Mouse (Mus musculus) hindbrain, embryonic 16.5 days (tissue): ENCODE results near the gene S100a6. TPM values are rescaled to one million over a fixed set of nuclear protein-coding genes. Genes with fewer than 3 reads are reported as not detected.

Experiments
- ATAC-seq: fragments of 200-750 bp; cut with Nextera tagmentation; 2 replicates; pipeline ENCODE4 v1.8.0; 2017; ENCODE audit warnings: moderate TSS enrichment, moderate library complexity
- H3K27ac ChIP-seq: fragments of 300-500 bp; sonication (generic); 2 replicates; pipeline ENCODE4 v1.5.1; 2014; ENCODE audit warnings: low read depth, mild to moderate bottlenecking, control low read depth, low read length, moderate library complexity
- H3K27me3 ChIP-seq: fragments of 300-500 bp; sonication (generic); replicated peaks from 2 replicates; pipeline ENCODE4 v1.6.1; 2014; ENCODE audit warnings: low read length; ENCODE audit not compliant: control insufficient read depth, insufficient read depth
- H3K36me3 ChIP-seq: fragments of 300-500 bp; sonication (generic); 2 replicates; pipeline ENCODE4 v1.6.1; 2014; ENCODE audit warnings: mild to moderate bottlenecking, low read length, moderate library complexity, mixed read lengths; ENCODE audit not compliant: control insufficient read depth, insufficient read depth
- H3K4me1 ChIP-seq: fragments of 300-500 bp; sonication (generic); 2 replicates; pipeline ENCODE4 v1.6.1; 2014; ENCODE audit warnings: low read depth, low read length; ENCODE audit not compliant: control insufficient read depth, insufficient read depth
- H3K4me2 ChIP-seq: fragments of 300-500 bp; sonication (generic); 2 replicates; pipeline ENCODE4 v1.6.1; 2014; ENCODE audit warnings: mild to moderate bottlenecking, low read length, control low read depth, moderate library complexity
- H3K4me3 ChIP-seq: fragments of 300-500 bp; sonication (generic); 2 replicates; pipeline ENCODE4 v1.5.1; 2014; ENCODE audit warnings: mild to moderate bottlenecking, low read length, control low read depth, moderate library complexity
- H3K9ac ChIP-seq: fragments of 300-500 bp; sonication (generic); 2 replicates; pipeline ENCODE4 v1.6.1; 2014; ENCODE audit warnings: low read depth, mild to moderate bottlenecking, control low read depth, low read length, moderate library complexity
- H3K9me3 ChIP-seq: fragments of 300-500 bp; sonication (generic); 2 replicates; pipeline ENCODE4 v1.6.1; 2014; ENCODE audit warnings: mild to moderate bottlenecking, low read length, moderate library complexity; ENCODE audit not compliant: control insufficient read depth
- WGBS: fragments of 180-500 bp; shearing (Covaris S2); extraction: QIAGEN DNeasy Blood & Tissue Kit; methylation state at CpG from one replicate; pipeline ENCODE4 v1.1.7; 2014; 5-methylcytosine and 5-hydroxymethylcytosine counted together
- polyA plus RNA-seq: library from polyadenylated mRNA; unstranded; fragments of >200 nt; fragmentation: Nextera tagmentation; extraction: Ambion mirVana; gene quantifications from 2 replicates; pipeline ENCODE4 v1.2.1, GENCODE M21; 2015

The S100a6 gene
- polyA plus RNA-seq, 1 experiment from 2014 or later, result 32.1 TPM

- Histone ChIP-seq H3K4me1 (no peaks in the 10 kb centered on the region), H3K36me3 (no peaks in the 10 kb centered on the region), H3K27ac (no peak overlapping the region), H3K4me3 (no peak overlapping the region), H3K27me3 (no peaks in the 10 kb centered on the region), H3K9me3 (no peaks in the 10 kb centered on the region), H3K4me2 (no peak overlapping the region), H3K9ac (no peak overlapping the region)
- ATAC-seq, result peak; percentile 45; the same call in 1 of the 2 replicates
- 28% methylated on average over 5 of the region's 5 CpGs for WGBS
Measured at GRCm38 (mm10) chr3:90585595-90585994, 27.1 kb upstream of the S100a6 start.

GRCm38 (mm10) chr3:90586016-90586643 is 26.6 kb upstream of the S100a6 start:
- no peaks in the 10 kb centered on the region for H3K27me3 ChIP-seq
- H3K27ac ChIP-seq, result no peak overlapping the region
- H3K36me3 ChIP-seq, result no peaks in the 10 kb centered on the region
- WGBS, result 84% methylated on average over 15 of the region's 15 CpGs
- ATAC-seq, result no peak
- H3K4me1 ChIP-seq, result no peaks in the 10 kb centered on the region
- no peak overlapping the region for H3K4me2 ChIP-seq
- no peaks in the 10 kb centered on the region for H3K9me3 ChIP-seq
- H3K4me3 ChIP-seq, result no peak overlapping the region
- H3K9ac ChIP-seq, result no peak overlapping the region

- no peaks in the 10 kb centered on the region for H3K36me3 ChIP-seq
- no peak for ATAC-seq
- H3K27ac ChIP-seq, result no peak overlapping the region
- H3K9me3 ChIP-seq, result no peaks in the 10 kb centered on the region
- no peak overlapping the region for H3K4me3 ChIP-seq
- H3K27me3 ChIP-seq, result no peaks in the 10 kb centered on the region
- no peaks in the 10 kb centered on the region for H3K4me1 ChIP-seq
- no peak overlapping the region for H3K4me2 ChIP-seq
- no peak overlapping the region for H3K9ac ChIP-seq
- WGBS, result 69% methylated on average over 10 of the region's 10 CpGs
Measured at GRCm38 (mm10) chr3:90586906-90587305, 25.8 kb upstream of the S100a6 start.

GRCm38 (mm10) chr3:90587361-90588101 is 25.2 kb upstream of the S100a6 start:
- WGBS, result 88% methylated on average over 14 of the region's 14 CpGs
- no peaks in the 10 kb centered on the region for H3K9me3 ChIP-seq
- no peaks in the 10 kb centered on the region for H3K36me3 ChIP-seq
- H3K9ac ChIP-seq, result no peak overlapping the region
- H3K4me3 ChIP-seq, result no peak overlapping the region
- H3K4me1 ChIP-seq, result no peaks in the 10 kb centered on the region
- no peak overlapping the region for H3K27ac ChIP-seq
- no peaks in the 10 kb centered on the region for H3K27me3 ChIP-seq
- H3K4me2 ChIP-seq, result no peak overlapping the region
- ATAC-seq, result no peak

- H3K4me1 ChIP-seq, result no peaks in the 10 kb centered on the region
- ATAC-seq, result no peak
- WGBS, result 84% methylated on average over 6 of the region's 6 CpGs
Measured at GRCm38 (mm10) chr3:90589390-90589789, 23.3 kb upstream of the S100a6 start.

GRCm38 (mm10) chr3:90589947-90590346 is 22.7 kb upstream of the S100a6 start, which contains the start of gene S100a2:
Gene S100a2 (plus strand): TSS chr3:90590247.
- Histone ChIP-seq H3K9ac (no peak within 1 kb of the TSS), H3K4me3 (no peak within 1 kb of the TSS), H3K27ac (no peak within 1 kb of the TSS), H3K27me3 (no peaks in the 10 kb centered on the region), H3K9me3 (no peaks in the 10 kb centered on the region), H3K36me3 (no peaks in the 10 kb centered on the region), H3K4me2 (no peak within 1 kb of the TSS), H3K4me1 (no peaks in the 10 kb centered on the region)
- WGBS, result 89% methylated on average over 8 of the region's 8 CpGs
- no peak for ATAC-seq

More at GRCm38 (mm10) chr3:90589390-90589789, 23.3 kb upstream of the S100a6 start:
- no peaks in the 10 kb centered on the region for H3K36me3 ChIP-seq
- no peak overlapping the region for H3K27ac ChIP-seq
- no peaks in the 10 kb centered on the region for H3K27me3 ChIP-seq
- H3K9ac ChIP-seq, result no peak overlapping the region
- H3K9me3 ChIP-seq, result no peaks in the 10 kb centered on the region
- H3K4me2 ChIP-seq, result no peak overlapping the region
- H3K4me3 ChIP-seq, result no peak overlapping the region

GRCm38 (mm10) chr3:90594466-90594865 is 18.2 kb upstream of the S100a6 start:
- Histone ChIP-seq H3K4me3 (no peak overlapping the region), H3K36me3 (no peaks in the 10 kb centered on the region), H3K27me3 (no peaks in the 10 kb centered on the region), H3K9ac (no peak overlapping the region), H3K9me3 (no peaks in the 10 kb centered on the region), H3K4me2 (no peak overlapping the region), H3K4me1 (no peaks in the 10 kb centered on the region), H3K27ac (no peak overlapping the region)
- no peak for ATAC-seq
- WGBS, result 84% methylated on average over 1 of the region's 1 CpGs

- no peaks in the 10 kb centered on the region for H3K4me1 ChIP-seq
- no peaks in the 10 kb centered on the region for H3K27me3 ChIP-seq
- H3K4me2 ChIP-seq, result no peak overlapping the region
- WGBS, result 80% methylated on average over 5 of the region's 5 CpGs
- no peaks in the 10 kb centered on the region for H3K36me3 ChIP-seq
- no peak overlapping the region for H3K27ac ChIP-seq
- no peaks in the 10 kb centered on the region for H3K9me3 ChIP-seq
- no peak for ATAC-seq
- H3K9ac ChIP-seq, result no peak overlapping the region
- no peak overlapping the region for H3K4me3 ChIP-seq
Measured at GRCm38 (mm10) chr3:90595556-90595955, 17.1 kb upstream of the S100a6 start.

GRCm38 (mm10) chr3:90596810-90597209 is 15.9 kb upstream of the S100a6 start:
- Histone ChIP-seq H3K27ac (no peak overlapping the region), H3K9me3 (no peaks in the 10 kb centered on the region), H3K4me3 (no peak overlapping the region), H3K4me2 (no peak overlapping the region), H3K36me3 (no peaks in the 10 kb centered on the region), H3K9ac (no peak overlapping the region), H3K4me1 (no peaks in the 10 kb centered on the region), H3K27me3 (no peaks in the 10 kb centered on the region)
- ATAC-seq, result no peak
- 89% methylated on average over 6 of the region's 6 CpGs for WGBS
